Mouse (Mus musculus) embryonic facial prominence, embryonic 15.5 days (tissue): ENCODE measurements around the gene Mthfr. TPM values are rescaled to one million over a fixed set of nuclear protein-coding genes. Genes with fewer than 3 reads are reported as not detected.

Source experiments
- ATAC-seq: fragments of 200-750 bp; cut with Nextera tagmentation; 2 replicates; pipeline ENCODE4 v1.8.0; 2017; ENCODE audit warnings: low read depth, moderate TSS enrichment; ENCODE audit not compliant: insufficient number of reproducible peaks, low FRiP score, low TSS enrichment
- H3K27ac ChIP-seq: fragments of 300-500 bp; sonication (generic); replicated peaks from 2 replicates; pipeline ENCODE4 v1.5.1; 2015; ENCODE audit warnings: mild to moderate bottlenecking, inconsistent platforms
- H3K27me3 ChIP-seq: fragments of 300-500 bp; sonication (generic); 2 replicates; pipeline ENCODE4 v1.6.1; 2015; ENCODE audit warnings: inconsistent platforms
- H3K36me3 ChIP-seq: fragments of 300-500 bp; sonication (generic); 2 replicates; pipeline ENCODE4 v1.6.1; 2015; ENCODE audit warnings: mild to moderate bottlenecking, inconsistent platforms
- H3K4me1 ChIP-seq: fragments of 300-500 bp; sonication (generic); 2 replicates; pipeline ENCODE4 v1.6.1; 2015; ENCODE audit warnings: inconsistent platforms
- H3K4me2 ChIP-seq: fragments of 300-500 bp; sonication (generic); replicated peaks from 2 replicates; pipeline ENCODE4 v1.6.1; 2015; ENCODE audit warnings: mild to moderate bottlenecking, inconsistent platforms
- H3K4me3 ChIP-seq: fragments of 300-500 bp; sonication (generic); replicated peaks from 2 replicates; pipeline ENCODE4 v1.5.1; 2015; ENCODE audit warnings: mild to moderate bottlenecking, inconsistent platforms
- H3K9ac ChIP-seq: fragments of 300-500 bp; sonication (generic); 2 replicates; pipeline ENCODE4 v1.6.1; 2015; ENCODE audit warnings: inconsistent platforms
- H3K9me3 ChIP-seq: fragments of 300-500 bp; sonication (generic); replicated peaks from 2 replicates; pipeline ENCODE4 v1.6.1; 2016; ENCODE audit warnings: inconsistent platforms
- WGBS: fragments of 180-500 bp; shearing (Covaris S2); methylation state at CpG from one replicate; pipeline ENCODE4 v1.1.7; 2015; 5-methylcytosine and 5-hydroxymethylcytosine counted together
- polyA plus RNA-seq: library from polyadenylated mRNA; unstranded; fragments of >200 nt; fragmentation: Nextera tagmentation; extraction: Ambion mirVana; gene quantifications from 2 replicates; pipeline ENCODE4 v1.2.1, GENCODE M21; 2015

Gene Mthfr
- polyA plus RNA-seq: 21.3 and 24.9 TPM in 2 replicates

DNA sequence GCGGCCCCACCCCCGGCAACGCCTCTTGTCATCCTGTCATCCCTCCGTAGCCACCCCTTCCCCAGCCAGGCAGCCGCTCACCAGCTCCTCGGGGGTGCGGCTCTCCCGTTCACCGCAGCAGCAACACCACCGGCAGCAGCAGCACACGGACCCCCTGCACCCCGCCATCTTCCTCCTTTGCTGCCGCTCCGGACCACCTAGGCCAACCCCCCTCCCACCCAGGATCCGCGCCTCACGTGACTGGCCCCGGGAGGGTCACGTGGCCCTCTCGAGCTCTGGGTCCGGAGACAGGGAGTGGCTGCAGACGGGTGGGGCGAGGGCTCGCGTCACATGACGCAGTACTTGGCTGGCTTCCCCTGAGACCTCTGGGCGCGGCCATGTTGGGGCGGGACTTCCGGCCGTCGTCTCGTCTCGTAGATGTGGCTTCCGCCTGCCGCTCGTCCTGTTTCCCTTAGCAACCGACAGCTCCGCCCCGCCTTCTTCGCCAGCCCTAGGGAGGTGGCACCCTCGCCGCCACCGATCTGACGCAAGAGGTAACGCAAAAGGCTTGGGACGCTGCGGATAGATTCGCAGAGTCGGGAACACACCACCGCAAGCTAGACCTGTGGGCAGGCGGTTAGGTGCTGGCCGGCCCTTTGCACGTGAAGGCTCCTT, at the start of gene Mthfr, which contains the start of gene Clcn6:
Mthfr (plus strand) TSS at position 478 of the 654 bp plus-strand sequence.
Clcn6 (minus strand) TSS at position 222 of the 654 bp plus-strand sequence.
- Histone ChIP-seq H3K36me3 (peaks cover 12% of the 10 kb centered on the region; the same call in 1 of the 2 replicates), H3K4me2 (peak within 1 kb of the TSS; percentile 82), H3K4me3 (peak within 1 kb of the TSS; percentile 84), H3K27ac (peak within 1 kb of the TSS; percentile 88), H3K9ac (peak within 1 kb of the TSS; percentile 60), H3K27me3 (no peaks in the 10 kb centered on the region), H3K4me1 (peaks cover 47% of the 10 kb centered on the region), H3K9me3 (no peaks in the 10 kb centered on the region)
- whole genome bisulfite sequencing: under 1% methylated on average over 54 of the region's 54 CpGs
- peak; percentile 95 for ATAC-seq

DNA sequence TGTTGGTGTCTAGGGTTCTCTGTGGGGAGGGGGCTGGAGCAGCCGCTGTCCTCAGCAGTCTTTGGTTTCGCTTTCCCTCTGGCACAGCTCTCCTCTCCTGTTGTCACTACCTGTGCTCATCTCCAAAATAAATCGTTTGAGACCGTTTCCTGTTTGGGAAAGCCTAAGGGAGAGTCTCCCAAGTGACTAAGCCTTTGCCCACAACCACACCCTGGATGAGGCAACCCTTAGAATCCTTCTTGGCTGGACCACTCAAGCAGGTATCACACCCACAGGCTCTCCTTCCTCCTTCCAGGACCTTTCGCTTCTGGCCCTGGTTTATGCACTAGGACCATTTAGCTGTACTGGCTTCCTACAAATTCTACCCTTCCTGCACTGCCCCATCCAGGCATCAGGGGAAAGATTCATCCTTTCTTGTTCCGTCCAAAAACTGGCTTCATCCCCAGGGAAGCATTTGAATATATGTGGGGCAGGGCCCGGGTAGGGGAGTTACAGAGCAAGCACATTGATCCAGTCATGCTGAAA, 45.2 kb upstream of the Mthfr start:
- 50% methylated on average over 7 of the region's 7 CpGs for WGBS
- no peak for ATAC-seq
- no peak overlapping the region for H3K4me2 ChIP-seq
- H3K4me3 ChIP-seq: no peak overlapping the region
- no peak overlapping the region for H3K9ac ChIP-seq
- no peaks in the 10 kb centered on the region for H3K27me3 ChIP-seq
- H3K9me3 ChIP-seq: no peaks in the 10 kb centered on the region
- no peaks in the 10 kb centered on the region for H3K4me1 ChIP-seq
- H3K36me3 ChIP-seq: no peaks in the 10 kb centered on the region
- H3K27ac ChIP-seq: no peak overlapping the region

GRCm38 (mm10) chr4:147995311-147995710, 43.6 kb upstream of the Mthfr start:
- no peaks in the 10 kb centered on the region for H3K4me1 ChIP-seq
- WGBS: 73% methylated on average over 3 of the region's 3 CpGs
- no peaks in the 10 kb centered on the region for H3K36me3 ChIP-seq
- no peak overlapping the region for H3K4me2 ChIP-seq
- H3K4me3 ChIP-seq: no peak overlapping the region
- H3K9ac ChIP-seq: no peak overlapping the region
- H3K27me3 ChIP-seq: no peaks in the 10 kb centered on the region
- H3K9me3 ChIP-seq: no peaks in the 10 kb centered on the region
- no peak overlapping the region for H3K27ac ChIP-seq
- ATAC-seq: no peak

DNA sequence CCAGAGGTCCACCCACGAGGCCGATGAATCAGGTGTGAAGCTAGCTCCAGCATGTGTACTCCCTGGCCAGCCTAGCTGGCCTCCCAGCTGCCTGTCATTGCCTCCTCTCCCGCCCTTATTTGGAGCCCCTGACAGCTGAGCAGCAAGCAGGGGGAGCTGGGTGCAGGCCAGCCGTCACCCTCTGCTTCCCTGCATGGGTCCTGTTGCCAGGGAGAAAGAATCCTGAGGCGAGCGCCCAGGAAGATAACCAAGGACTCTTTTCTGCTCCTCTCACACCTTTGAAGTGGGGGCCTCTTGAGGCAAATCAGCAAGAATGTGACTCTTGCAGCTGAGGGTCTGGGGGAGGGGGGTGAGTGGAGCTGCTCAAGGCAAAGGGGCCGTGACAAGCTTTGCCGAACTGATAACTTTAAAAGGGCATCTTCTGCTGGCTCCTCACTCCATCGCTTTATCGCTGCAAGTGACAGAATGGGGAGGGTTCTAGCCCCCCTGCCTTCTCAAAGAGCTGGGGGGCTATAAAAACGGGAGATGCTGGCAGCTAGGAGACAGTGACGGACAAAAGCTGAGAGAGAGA, 38.6 kb upstream of the Mthfr start, which contains the start of gene Nppa:
Nppa (plus strand) TSS at position 521 of the 571 bp plus-strand sequence.
- Histone ChIP-seq H3K36me3 (peaks cover 8% of the 10 kb centered on the region; the same call in 1 of the 2 replicates), H3K27ac (no peak within 1 kb of the TSS), H3K4me3 (no peak within 1 kb of the TSS), H3K9me3 (no peaks in the 10 kb centered on the region), H3K4me1 (no peaks in the 10 kb centered on the region), H3K27me3 (no peaks in the 10 kb centered on the region), H3K4me2 (no peak within 1 kb of the TSS), H3K9ac (no peak within 1 kb of the TSS)
- 49% methylated on average over 12 of the region's 12 CpGs for WGBS
- ATAC-seq: no peak

DNA sequence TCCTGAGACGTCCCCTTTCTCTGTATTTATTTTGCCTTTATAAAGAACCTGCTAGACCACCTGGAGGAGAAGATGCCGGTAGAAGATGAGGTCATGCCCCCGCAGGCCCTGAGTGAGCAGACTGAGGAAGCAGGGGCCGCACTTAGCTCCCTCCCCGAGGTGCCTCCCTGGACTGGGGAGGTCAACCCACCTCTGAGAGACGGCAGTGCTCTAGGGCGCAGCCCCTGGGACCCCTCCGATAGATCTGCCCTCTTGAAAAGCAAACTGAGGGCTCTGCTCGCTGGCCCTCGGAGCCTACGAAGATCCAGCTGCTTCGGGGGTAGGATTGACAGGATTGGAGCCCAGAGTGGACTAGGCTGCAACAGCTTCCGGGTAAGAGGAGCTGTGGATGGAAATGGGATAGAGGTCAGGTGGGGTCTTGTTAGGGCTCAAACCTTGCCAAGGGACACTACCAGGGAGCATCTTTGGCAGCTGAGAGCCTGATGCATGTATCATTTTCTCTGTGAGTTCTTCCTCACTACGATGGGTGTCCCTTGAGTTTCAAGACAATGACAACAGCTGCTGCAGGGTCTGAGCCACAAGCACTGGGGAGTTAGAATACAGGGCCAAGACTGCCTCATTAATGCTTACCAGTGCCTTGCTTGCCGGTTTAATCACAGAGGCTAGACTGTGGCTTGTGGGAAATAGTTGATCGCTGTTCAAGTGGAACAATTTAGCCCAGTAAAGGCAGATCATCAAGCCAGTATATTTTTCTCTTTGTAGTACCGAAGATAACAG, 37.7 kb upstream of the Mthfr start:
- H3K4me1 ChIP-seq: no peaks in the 10 kb centered on the region
- H3K36me3 ChIP-seq: peaks cover 17% of the 10 kb centered on the region
- H3K27ac ChIP-seq: no peak overlapping the region
- 81% methylated on average over 17 of the region's 17 CpGs for WGBS
- ATAC-seq: no peak
- no peak overlapping the region for H3K4me3 ChIP-seq
- H3K4me2 ChIP-seq: no peak overlapping the region
- H3K27me3 ChIP-seq: no peaks in the 10 kb centered on the region
- no peaks in the 10 kb centered on the region for H3K9me3 ChIP-seq
- H3K9ac ChIP-seq: no peak overlapping the region

- 41% methylated on average over 8 of the region's 8 CpGs for WGBS
- no peak overlapping the region for H3K4me3 ChIP-seq
- H3K27me3 ChIP-seq: no peaks in the 10 kb centered on the region
- peaks cover 23% of the 10 kb centered on the region for H3K36me3 ChIP-seq
- H3K9me3 ChIP-seq: no peaks in the 10 kb centered on the region
- H3K4me1 ChIP-seq: no peaks in the 10 kb centered on the region
- H3K9ac ChIP-seq: no peak overlapping the region
- no peak overlapping the region for H3K4me2 ChIP-seq
- no peak for ATAC-seq
- H3K27ac ChIP-seq: no peak overlapping the region
These were observed 37.0 kb upstream of the Mthfr start for GRCm38 (mm10) chr4:148001866-148002265.

GRCm38 (mm10) chr4:148004361-148004760, 34.5 kb upstream of the Mthfr start:
- no peak for ATAC-seq
- 81% methylated on average over 7 of the region's 7 CpGs for WGBS
- Histone ChIP-seq H3K36me3 (peaks cover 48% of the 10 kb centered on the region), H3K27ac (no peak overlapping the region), H3K9me3 (no peaks in the 10 kb centered on the region), H3K4me2 (no peak overlapping the region), H3K27me3 (no peaks in the 10 kb centered on the region), H3K4me1 (no peaks in the 10 kb centered on the region), H3K4me3 (no peak overlapping the region), H3K9ac (no peak overlapping the region)

DNA sequence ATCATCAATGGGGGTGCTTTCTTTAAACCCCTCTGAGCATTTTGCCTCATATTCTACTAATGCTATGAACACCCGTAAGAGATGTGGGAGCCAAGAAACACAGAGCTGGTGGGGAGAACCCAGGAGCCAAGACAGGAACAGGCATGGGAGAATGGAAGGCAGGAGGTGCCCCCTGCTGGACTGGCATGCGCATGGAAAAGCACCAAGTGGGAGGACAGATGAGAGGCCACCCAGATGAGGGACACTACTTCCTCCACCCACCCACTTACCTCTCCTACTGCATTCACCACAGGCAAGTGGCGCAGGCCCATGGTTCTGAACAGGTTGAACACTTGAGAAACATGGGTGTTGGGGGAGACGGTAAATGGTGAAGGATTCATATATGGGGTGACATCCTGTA, 30.5 kb upstream of the Mthfr start:
- Histone ChIP-seq H3K9ac (no peak overlapping the region), H3K4me3 (no peak overlapping the region), H3K36me3 (peaks cover 88% of the 10 kb centered on the region), H3K4me1 (no peaks in the 10 kb centered on the region), H3K27ac (no peak overlapping the region), H3K4me2 (no peak overlapping the region), H3K27me3 (no peaks in the 10 kb centered on the region), H3K9me3 (no peaks in the 10 kb centered on the region)
- no peak for ATAC-seq
- WGBS: 81% methylated on average over 4 of the region's 4 CpGs

- H3K27ac ChIP-seq: no peak overlapping the region
- peaks cover 97% of the 10 kb centered on the region for H3K36me3 ChIP-seq
- H3K9ac ChIP-seq: no peak overlapping the region
- WGBS: 94% methylated on average over 2 of the region's 2 CpGs
- H3K27me3 ChIP-seq: no peaks in the 10 kb centered on the region
- no peak overlapping the region for H3K4me3 ChIP-seq
- no peaks in the 10 kb centered on the region for H3K9me3 ChIP-seq
- H3K4me1 ChIP-seq: no peaks in the 10 kb centered on the region
- no peak for ATAC-seq
- no peak overlapping the region for H3K4me2 ChIP-seq
These were observed 29.2 kb upstream of the Mthfr start for GRCm38 (mm10) chr4:148009641-148010040.

- Histone ChIP-seq H3K9ac (no peak overlapping the region), H3K4me3 (no peak overlapping the region), H3K4me2 (no peak overlapping the region), H3K36me3 (peaks cover 99% of the 10 kb centered on the region), H3K4me1 (no peaks in the 10 kb centered on the region), H3K27me3 (no peaks in the 10 kb centered on the region), H3K27ac (no peak overlapping the region), H3K9me3 (no peaks in the 10 kb centered on the region)
- 61% methylated on average over 3 of the region's 3 CpGs for WGBS
- ATAC-seq: no peak
These were observed 27.5 kb upstream of the Mthfr start for GRCm38 (mm10) chr4:148011332-148011731.

DNA sequence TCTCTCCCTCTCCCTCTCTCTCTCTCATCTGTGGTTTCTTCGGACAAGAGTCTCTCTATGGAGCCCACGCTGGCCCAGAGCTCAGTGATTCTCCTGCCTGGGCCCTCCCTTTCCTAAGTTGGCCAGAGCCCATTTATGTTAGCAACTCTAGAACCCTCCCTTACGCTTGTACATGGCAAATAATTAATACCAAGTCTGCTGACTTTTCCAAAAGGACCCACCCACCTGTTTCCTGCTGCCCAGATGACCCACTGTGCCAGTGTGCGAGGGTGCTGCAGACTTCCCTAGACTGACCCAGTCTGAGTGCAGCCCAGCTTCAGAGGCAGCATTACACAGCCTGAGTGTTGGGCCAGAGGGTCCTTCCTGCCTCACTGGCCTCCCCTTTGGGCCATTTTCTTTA, 26.7 kb upstream of the Mthfr start:
- Histone ChIP-seq H3K4me2 (no peak overlapping the region), H3K27ac (no peak overlapping the region), H3K4me1 (no peaks in the 10 kb centered on the region), H3K9ac (no peak overlapping the region), H3K4me3 (no peak overlapping the region), H3K27me3 (no peaks in the 10 kb centered on the region), H3K36me3 (peaks cover 99% of the 10 kb centered on the region), H3K9me3 (no peaks in the 10 kb centered on the region)
- 83% methylated on average over 4 of the region's 4 CpGs for WGBS
- no peak for ATAC-seq
